Mouse (Mus musculus) neural tube, embryonic 13.5 days (tissue): ENCODE measurements at regions not wholly inside any gene's neighbourhood (a gene's known extent, or its start where the extent isn't known, plus 50 kb on each side); places are given as distances from the start of the nearest gene placed in this dataset.

Experiments
- ATAC-seq: fragments of 200-750 bp; cut with Nextera tagmentation; 2 replicates; pipeline ENCODE4 v1.8.0; 2017; ENCODE audit warnings: low read depth, mild to moderate bottlenecking, moderate TSS enrichment, moderate library complexity
- H3K27ac ChIP-seq: fragments of 300-500 bp; sonication (generic); replicated peaks from 2 replicates; pipeline ENCODE4 v1.5.1; 2015; ENCODE audit warnings: moderate library complexity, mild to moderate bottlenecking, inconsistent platforms
- H3K27me3 ChIP-seq: fragments of 300-500 bp; sonication (generic); 2 replicates; pipeline ENCODE4 v1.6.1; 2015; ENCODE audit warnings: mild to moderate bottlenecking, inconsistent platforms
- H3K36me3 ChIP-seq: fragments of 300-500 bp; sonication (generic); 2 replicates; pipeline ENCODE4 v1.6.1; 2015; ENCODE audit warnings: mild to moderate bottlenecking, inconsistent platforms
- H3K4me1 ChIP-seq: fragments of 300-500 bp; sonication (generic); replicated peaks from 2 replicates; pipeline ENCODE4 v1.6.1; 2015; ENCODE audit warnings: inconsistent platforms
- H3K4me2 ChIP-seq: fragments of 300-500 bp; sonication (generic); 2 replicates; pipeline ENCODE4 v1.6.1; 2015; ENCODE audit warnings: inconsistent platforms, mild to moderate bottlenecking, moderate library complexity
- H3K4me3 ChIP-seq: fragments of 300-500 bp; sonication (generic); 2 replicates; pipeline ENCODE4 v1.5.1; 2015; ENCODE audit warnings: mild to moderate bottlenecking, inconsistent platforms
- H3K9ac ChIP-seq: fragments of 300-500 bp; sonication (generic); 2 replicates; pipeline ENCODE4 v1.6.1; 2015; ENCODE audit warnings: moderate library complexity, mild to moderate bottlenecking, inconsistent platforms
- H3K9me3 ChIP-seq: fragments of 300-500 bp; sonication (generic); 2 replicates; pipeline ENCODE4 v1.6.1; 2016; ENCODE audit warnings: inconsistent platforms
- WGBS: fragments of 180-500 bp; shearing (Covaris S2); methylation state at CpG from one replicate; pipeline ENCODE4 v1.1.7; 2015; 5-methylcytosine and 5-hydroxymethylcytosine counted together

DNA sequence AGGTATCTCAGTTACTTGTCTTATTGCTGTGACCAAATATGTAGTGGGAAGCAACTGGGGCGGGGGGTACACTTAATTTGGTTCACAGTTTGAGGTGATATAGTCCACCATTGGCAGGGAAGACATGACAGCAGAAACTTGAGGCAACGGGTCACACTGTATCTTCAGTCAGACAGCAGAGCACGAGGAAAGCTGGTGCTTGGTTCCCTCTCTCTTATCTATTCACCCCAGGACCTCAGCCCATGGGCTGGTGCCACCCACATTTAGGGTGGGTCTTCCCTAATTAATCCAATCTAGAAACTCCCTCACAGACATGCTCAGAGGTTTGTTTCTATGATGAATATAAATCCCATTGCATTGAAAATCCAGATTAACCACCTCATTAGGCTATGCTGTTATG, 56.5 kb downstream of the Otud1 start:
- Histone ChIP-seq H3K27me3 (no peaks in the 10 kb centered on the region), H3K9ac (no peak overlapping the region), H3K4me2 (no peak overlapping the region), H3K27ac (no peak overlapping the region), H3K36me3 (no peaks in the 10 kb centered on the region), H3K9me3 (no peaks in the 10 kb centered on the region), H3K4me1 (no peaks in the 10 kb centered on the region; the same call in 1 of the 2 replicates), H3K4me3 (no peak overlapping the region)
- no peak for ATAC-seq
- WGBS: 78% methylated on average over 3 of the region's 3 CpGs

DNA sequence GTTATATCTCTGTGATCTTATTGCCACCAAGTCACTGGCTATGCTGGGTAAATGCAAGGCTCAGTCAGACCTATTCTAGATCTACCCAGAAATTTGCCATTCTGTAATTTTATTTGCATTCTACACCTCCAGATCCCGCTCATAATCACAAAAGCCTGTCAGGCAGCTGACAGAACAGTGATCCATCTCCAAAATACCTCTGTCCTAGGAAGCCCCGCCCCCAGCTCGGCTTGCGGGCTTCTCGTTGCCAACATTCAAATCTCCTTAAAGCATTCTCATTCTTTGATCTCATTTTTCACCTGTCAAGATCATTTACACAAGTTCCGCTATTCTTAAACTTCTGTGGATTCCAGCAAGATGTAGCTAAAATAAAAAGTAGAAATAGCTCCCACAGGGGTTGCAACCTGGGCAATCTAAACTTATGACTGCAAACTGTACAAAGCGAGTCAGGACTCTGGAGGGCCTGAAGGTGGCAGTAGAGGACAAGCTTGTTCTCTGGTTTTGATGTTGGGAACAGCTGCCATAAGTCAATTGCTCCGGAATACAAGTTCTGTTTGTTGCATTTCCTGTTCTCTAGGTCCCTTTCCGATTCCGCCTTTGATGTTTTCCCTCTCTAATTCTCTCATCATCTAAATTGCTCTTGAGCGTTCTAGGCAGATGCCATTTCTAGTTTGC, 58.1 kb downstream of the Otud1 start:
- no peak overlapping the region for H3K27ac ChIP-seq
- no peaks in the 10 kb centered on the region; the same call in 1 of the 2 replicates for H3K4me1 ChIP-seq
- no peaks in the 10 kb centered on the region for H3K9me3 ChIP-seq
- no peaks in the 10 kb centered on the region for H3K27me3 ChIP-seq
- no peak overlapping the region for H3K4me3 ChIP-seq
- H3K9ac ChIP-seq: no peak overlapping the region
- no peaks in the 10 kb centered on the region for H3K36me3 ChIP-seq
- peak; percentile 67 for ATAC-seq
- WGBS: 28% methylated on average over 11 of the region's 11 CpGs
- peak overlapping the region; percentile 47 for H3K4me2 ChIP-seq

- Histone ChIP-seq H3K4me1 (no peaks in the 10 kb centered on the region; the same call in 1 of the 2 replicates), H3K4me3 (no peak overlapping the region), H3K36me3 (no peaks in the 10 kb centered on the region), H3K27me3 (no peaks in the 10 kb centered on the region), H3K27ac (no peak overlapping the region), H3K9me3 (no peaks in the 10 kb centered on the region), H3K4me2 (no peak overlapping the region), H3K9ac (no peak overlapping the region)
- 92% methylated on average over 5 of the region's 5 CpGs for WGBS
- ATAC-seq: no peak
Observed at GRCm38 (mm10) chr2:19716388-19716787, 58.8 kb downstream of the Otud1 start.

GRCm38 (mm10) chr2:19726085-19726484, 68.5 kb downstream of the Otud1 start:
- Histone ChIP-seq H3K4me3 (no peak overlapping the region), H3K36me3 (no peaks in the 10 kb centered on the region), H3K9me3 (peaks cover 3% of the 10 kb centered on the region; the same call in 1 of the 2 replicates), H3K9ac (no peak overlapping the region), H3K4me2 (no peak overlapping the region), H3K27ac (no peak overlapping the region), H3K27me3 (no peaks in the 10 kb centered on the region), H3K4me1 (no peaks in the 10 kb centered on the region)
- ATAC-seq: no peak
- WGBS: 84% methylated on average over 6 of the region's 6 CpGs

DNA sequence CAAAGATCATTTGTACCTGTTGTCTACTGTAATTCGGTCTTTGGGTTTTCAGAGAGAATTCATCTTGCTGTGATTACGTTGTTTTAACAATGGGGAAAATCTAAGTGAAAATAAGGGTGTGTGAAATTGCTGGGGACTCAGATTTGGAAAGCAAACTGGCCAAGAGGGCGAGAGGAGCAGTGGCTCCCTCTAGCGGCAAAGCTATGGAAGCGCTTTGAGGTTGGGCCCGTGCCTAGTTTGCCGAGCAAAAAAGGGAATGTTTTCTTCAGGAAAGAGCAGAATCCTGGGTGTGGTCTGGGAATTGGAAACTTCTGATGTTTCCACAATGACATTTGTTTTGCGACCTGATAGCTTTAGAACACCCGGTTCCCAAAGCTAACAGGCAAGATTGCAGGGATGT, 69.4 kb downstream of the Otud1 start:
- H3K4me1 ChIP-seq: no peaks in the 10 kb centered on the region
- H3K36me3 ChIP-seq: no peaks in the 10 kb centered on the region
- ATAC-seq: no peak
- H3K4me2 ChIP-seq: no peak overlapping the region
- peaks cover 3% of the 10 kb centered on the region; the same call in 1 of the 2 replicates for H3K9me3 ChIP-seq
- H3K9ac ChIP-seq: no peak overlapping the region
- no peak overlapping the region for H3K27ac ChIP-seq
- no peaks in the 10 kb centered on the region for H3K27me3 ChIP-seq
- H3K4me3 ChIP-seq: no peak overlapping the region
- WGBS: 13% methylated on average over 9 of the region's 9 CpGs

DNA sequence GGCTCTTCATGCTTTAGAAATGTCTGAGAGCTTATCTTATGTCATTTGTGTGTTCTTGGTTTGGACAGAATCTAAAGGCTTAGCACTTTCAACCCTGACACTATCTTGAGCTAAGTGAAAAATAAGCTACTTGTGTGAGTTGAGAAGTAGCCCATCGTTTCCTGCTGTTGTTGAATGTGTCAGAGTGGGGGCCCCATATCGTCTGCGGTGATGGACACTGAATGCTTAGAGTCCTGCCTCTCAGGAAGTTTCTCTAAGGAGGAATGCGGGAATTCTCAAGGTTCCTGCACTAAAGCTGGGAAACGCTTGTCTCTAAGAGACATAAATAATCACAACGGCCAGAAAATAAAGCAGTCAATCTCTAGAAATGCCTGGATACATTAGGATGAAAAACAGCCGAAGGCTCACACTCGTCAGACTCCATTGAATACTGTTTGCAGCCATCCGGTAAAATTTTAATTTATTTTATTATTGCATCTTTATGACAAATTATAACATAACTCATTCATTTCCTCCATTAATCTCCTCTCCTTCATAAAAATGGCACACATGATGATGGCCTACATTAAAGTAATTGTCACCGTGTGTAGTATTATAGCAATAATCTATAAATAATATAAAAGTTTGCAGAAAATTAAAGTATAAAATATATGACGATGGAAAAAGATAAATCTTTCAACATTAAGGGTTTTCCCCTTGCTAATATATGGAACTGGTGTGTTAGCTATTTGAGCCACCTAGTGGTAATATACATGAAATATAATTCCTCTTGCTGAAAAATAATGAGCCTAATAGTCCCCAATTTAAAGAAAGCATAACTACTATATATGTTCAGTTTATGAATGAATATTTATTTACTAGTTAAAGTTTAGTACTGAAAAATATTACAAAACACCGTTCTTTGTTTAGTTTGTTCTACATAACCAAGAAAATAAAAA, 75.6 kb downstream of the Otud1 start:
- Histone ChIP-seq H3K4me2 (no peak overlapping the region), H3K27ac (no peak overlapping the region), H3K4me1 (no peaks in the 10 kb centered on the region), H3K4me3 (no peak overlapping the region), H3K9me3 (no peaks in the 10 kb centered on the region), H3K9ac (no peak overlapping the region), H3K27me3 (no peaks in the 10 kb centered on the region), H3K36me3 (no peaks in the 10 kb centered on the region)
- ATAC-seq: peak; percentile 36; the same call in 1 of the 2 replicates
- WGBS: 53% methylated on average over 12 of the region's 12 CpGs

DNA sequence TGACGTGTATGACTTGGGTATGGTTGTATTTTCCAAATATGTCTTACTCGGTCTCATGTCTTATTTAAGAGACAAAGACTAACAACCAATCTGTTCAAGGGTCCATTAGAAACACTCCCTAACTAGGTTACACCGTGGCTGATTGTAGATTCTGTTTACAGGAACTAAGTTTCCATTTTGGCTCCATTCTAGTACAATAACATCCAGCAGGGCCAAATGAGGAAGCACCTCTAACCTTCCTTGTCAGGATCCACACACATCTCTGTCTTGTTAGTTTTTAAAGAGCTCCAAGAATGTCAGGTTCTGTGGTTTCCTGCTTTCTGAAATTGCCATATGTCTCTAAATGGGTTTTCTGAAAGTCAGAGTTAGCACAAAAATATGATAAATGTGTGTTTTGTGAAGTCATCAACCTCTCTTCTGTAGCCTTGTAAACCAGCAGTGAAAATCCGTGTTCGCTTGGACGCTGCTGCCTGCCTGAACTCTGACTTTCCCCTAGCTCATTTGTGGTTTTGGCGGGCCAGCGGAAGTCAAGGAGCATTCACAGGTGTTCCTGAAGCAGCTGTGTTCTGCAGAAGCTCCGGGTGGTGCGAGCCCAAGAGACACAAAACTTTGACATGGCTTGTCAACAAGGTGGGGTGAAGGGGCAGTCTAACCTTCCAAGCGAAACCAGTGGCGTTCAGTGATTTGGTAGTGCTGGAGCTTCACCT, 76.8 kb downstream of the Otud1 start:
- WGBS: 87% methylated on average over 12 of the region's 12 CpGs
- H3K9ac ChIP-seq: no peak overlapping the region
- no peaks in the 10 kb centered on the region for H3K9me3 ChIP-seq
- H3K27me3 ChIP-seq: no peaks in the 10 kb centered on the region
- no peaks in the 10 kb centered on the region for H3K4me1 ChIP-seq
- H3K4me3 ChIP-seq: no peak overlapping the region
- H3K27ac ChIP-seq: no peak overlapping the region
- H3K4me2 ChIP-seq: no peak overlapping the region
- no peaks in the 10 kb centered on the region for H3K36me3 ChIP-seq
- no peak for ATAC-seq

DNA sequence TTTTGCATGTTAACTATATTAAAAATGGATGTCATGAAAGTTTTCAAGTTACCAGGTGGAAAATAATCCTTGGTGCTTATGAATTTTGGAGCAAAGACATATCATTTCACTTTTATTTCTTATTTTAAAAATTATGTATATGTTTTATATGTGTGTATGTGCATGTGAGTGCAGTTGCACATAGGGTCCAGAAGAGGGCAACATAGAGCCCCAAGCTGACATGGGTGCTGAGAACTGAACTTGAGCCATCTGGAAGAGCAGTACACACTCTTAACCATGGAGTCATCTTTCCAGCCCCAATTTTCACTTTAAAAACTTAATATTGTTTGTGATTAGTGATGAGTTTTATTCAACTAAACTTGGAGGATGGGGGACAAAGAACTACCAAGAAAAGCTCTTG, 84.0 kb downstream of the Otud1 start:
- H3K4me3 ChIP-seq: no peak overlapping the region
- H3K9me3 ChIP-seq: no peaks in the 10 kb centered on the region
- H3K9ac ChIP-seq: no peak overlapping the region
- H3K4me1 ChIP-seq: no peaks in the 10 kb centered on the region
- ATAC-seq: no peak
- no peaks in the 10 kb centered on the region for H3K27me3 ChIP-seq
- H3K27ac ChIP-seq: no peak overlapping the region
- H3K4me2 ChIP-seq: no peak overlapping the region
- H3K36me3 ChIP-seq: no peaks in the 10 kb centered on the region

DNA sequence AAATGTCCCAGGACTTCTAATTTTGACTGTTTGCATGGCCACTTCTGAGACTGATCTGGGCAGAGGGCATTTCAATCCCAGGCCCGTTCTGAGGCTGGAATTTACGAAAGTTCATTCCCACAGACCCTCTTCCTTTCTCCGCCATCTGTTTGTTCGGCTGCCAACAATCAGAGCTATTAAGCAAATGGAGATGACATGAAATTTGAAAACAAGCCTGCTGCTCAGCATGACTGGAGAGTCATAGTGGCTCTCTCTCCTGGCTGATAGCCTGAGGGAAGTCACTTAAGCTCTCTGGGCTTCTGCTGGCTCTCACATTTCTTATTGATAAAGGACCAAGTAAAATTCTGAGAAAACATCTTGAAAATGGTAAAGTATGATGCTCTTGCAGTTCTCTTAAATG, 85.9 kb downstream of the Otud1 start:
- no peaks in the 10 kb centered on the region for H3K4me1 ChIP-seq
- H3K4me3 ChIP-seq: no peak overlapping the region
- H3K9me3 ChIP-seq: no peaks in the 10 kb centered on the region
- H3K4me2 ChIP-seq: no peak overlapping the region
- no peaks in the 10 kb centered on the region for H3K36me3 ChIP-seq
- no peak overlapping the region for H3K27ac ChIP-seq
- H3K27me3 ChIP-seq: no peaks in the 10 kb centered on the region
- no peak overlapping the region for H3K9ac ChIP-seq
- WGBS: 53% methylated on average over 4 of the region's 4 CpGs
- no peak for ATAC-seq

- Histone ChIP-seq H3K4me2 (no peak overlapping the region), H3K9me3 (peaks cover 4% of the 10 kb centered on the region; the same call in 1 of the 2 replicates), H3K27me3 (no peaks in the 10 kb centered on the region), H3K27ac (no peak overlapping the region), H3K4me3 (no peak overlapping the region), H3K4me1 (no peaks in the 10 kb centered on the region), H3K36me3 (no peaks in the 10 kb centered on the region), H3K9ac (no peak overlapping the region)
- WGBS: 92% methylated on average over 2 of the region's 2 CpGs
- ATAC-seq: no peak
Observed at GRCm38 (mm10) chr2:19744986-19745660, 87.6 kb downstream of the Otud1 start.

DNA sequence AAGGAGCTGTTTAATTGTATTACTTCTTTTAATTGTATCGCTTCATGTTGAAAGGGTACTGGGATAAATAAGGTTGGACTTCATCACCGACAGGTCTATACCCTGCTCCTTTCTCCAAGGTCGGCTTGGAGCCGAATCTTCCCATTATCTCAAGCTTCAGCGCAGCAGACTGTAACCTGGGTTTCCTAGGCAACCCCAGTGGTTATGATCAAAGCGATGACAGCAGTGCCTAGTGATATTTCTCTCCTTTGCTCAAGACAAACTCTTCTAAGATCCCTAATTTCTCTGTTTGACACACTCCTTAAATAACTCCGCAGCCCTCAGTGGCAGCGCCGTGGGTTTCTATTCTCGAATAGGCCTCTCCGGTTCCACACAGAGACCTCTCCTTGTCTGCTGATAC, 95.2 kb downstream of the Otud1 start:
- Histone ChIP-seq H3K27me3 (no peaks in the 10 kb centered on the region), H3K9ac (no peak overlapping the region), H3K36me3 (no peaks in the 10 kb centered on the region), H3K9me3 (peaks cover 8% of the 10 kb centered on the region; the same call in 1 of the 2 replicates), H3K4me3 (no peak overlapping the region), H3K27ac (no peak overlapping the region), H3K4me2 (no peak overlapping the region), H3K4me1 (0 out of 2 replicates have a peak, but pooled peaks cover 4% of the 10 kb centered on the region)
- no peak for ATAC-seq
- WGBS: 88% methylated on average over 11 of the region's 11 CpGs
